Mouse (Mus musculus) liver, embryonic 16.5 days (tissue): ENCODE data around the gene Fkbp3. TPM values are rescaled to one million over a fixed set of nuclear protein-coding genes. Genes with fewer than 3 reads are reported as not detected.
"Not testable (repeated sequence)": the region's sequence is repeated elsewhere in the genome, so short reads cannot be mapped to it uniquely, and the experiment has no call there.

Source experiments
- ATAC-seq: fragments of 200-750 bp; cut with Nextera tagmentation; 2 replicates; pipeline ENCODE4 v1.8.0; 2017; ENCODE audit warnings: low read depth, mild to moderate bottlenecking, moderate number of reproducible peaks, moderate library complexity
- H3K27ac ChIP-seq: fragments of 300-500 bp; sonication (generic); 2 replicates; pipeline ENCODE4 v1.5.1; 2014; ENCODE audit warnings: mild to moderate bottlenecking, low read length
- H3K27me3 ChIP-seq: fragments of 300-500 bp; sonication (generic); 2 replicates; pipeline ENCODE4 v1.6.1; 2014; ENCODE audit warnings: low read depth, low read length, mixed read lengths; ENCODE audit not compliant: control insufficient read depth, insufficient read depth
- H3K36me3 ChIP-seq: fragments of 300-500 bp; sonication (generic); 2 replicates; pipeline ENCODE4 v1.6.1; 2014; ENCODE audit warnings: mild to moderate bottlenecking; ENCODE audit not compliant: control insufficient read depth, insufficient read depth
- H3K4me1 ChIP-seq: fragments of 300-500 bp; sonication (generic); 2 replicates; pipeline ENCODE4 v1.6.1; 2014; ENCODE audit warnings: low read depth, low read length, mixed read lengths; ENCODE audit not compliant: control insufficient read depth
- H3K4me2 ChIP-seq: fragments of 300-500 bp; sonication (generic); 2 replicates; pipeline ENCODE4 v1.6.1; 2014; ENCODE audit warnings: low read depth, low read length, mixed read lengths
- H3K4me3 ChIP-seq: fragments of 300-500 bp; sonication (generic); 2 replicates; pipeline ENCODE4 v1.5.1; 2014; ENCODE audit warnings: low read depth, mild to moderate bottlenecking, low read length
- H3K9ac ChIP-seq: fragments of 300-500 bp; sonication (generic); 2 replicates; pipeline ENCODE4 v1.6.1; 2014; ENCODE audit warnings: low read depth, low read length
- H3K9me3 ChIP-seq: fragments of 300-500 bp; sonication (generic); replicated peaks from 2 replicates; pipeline ENCODE4 v1.6.1; 2016; ENCODE audit warnings: low read length; ENCODE audit not compliant: control insufficient read depth
- WGBS: fragments of 180-500 bp; shearing (Covaris S2); extraction: QIAGEN DNeasy Blood & Tissue Kit; methylation state at CpG from one replicate; pipeline ENCODE4 v1.1.7; 2014; ENCODE audit not compliant: insufficient replicate concordance; 5-methylcytosine and 5-hydroxymethylcytosine counted together
- polyA plus RNA-seq: library from polyadenylated mRNA; unstranded; fragments of >200 nt; fragmentation: Nextera tagmentation; extraction: Ambion mirVana; gene quantifications from 2 replicates; pipeline ENCODE4 v1.2.1, GENCODE M21; 2015

Fkbp3 gene
- polyA plus RNA-seq: 101 and 105 TPM in 2 replicates

GRCm38 (mm10) chr12:65073611-65074178, at the start of gene Fkbp3:
Gene Fkbp3, minus strand, starts transcription at chr12:65074007.
- peak within 1 kb of the TSS; percentile 96 for H3K4me2 ChIP-seq
- under 1% methylated on average over 49 of the region's 49 CpGs for WGBS
- H3K36me3 ChIP-seq: peaks cover under 1% of the 10 kb centered on the region; the same call in 1 of the 2 replicates
- ATAC-seq: peak; percentile 98
- peak within 1 kb of the TSS; percentile 84 for H3K4me3 ChIP-seq
- H3K27me3 ChIP-seq: no peaks in the 10 kb centered on the region
- H3K9me3 ChIP-seq: no peaks in the 10 kb centered on the region
- peak within 1 kb of the TSS; percentile 83 for H3K27ac ChIP-seq
- H3K4me1 ChIP-seq: peaks cover 31% of the 10 kb centered on the region
- H3K9ac ChIP-seq: peak within 1 kb of the TSS; percentile 77

GRCm38 (mm10) chr12:65119451-65119850, 45.6 kb upstream of the Fkbp3 start:
- H3K9ac ChIP-seq: no peak overlapping the region
- H3K27me3 ChIP-seq: no peaks in the 10 kb centered on the region
- 86% methylated on average over 5 of the region's 5 CpGs for WGBS
- ATAC-seq: no peak
- no peak overlapping the region for H3K4me3 ChIP-seq
- no peak overlapping the region for H3K4me2 ChIP-seq
- no peaks in the 10 kb centered on the region for H3K4me1 ChIP-seq
- no peaks in the 10 kb centered on the region for H3K9me3 ChIP-seq
- H3K36me3 ChIP-seq: peaks cover 15% of the 10 kb centered on the region
- no peak overlapping the region for H3K27ac ChIP-seq

- H3K27me3 ChIP-seq: no peaks in the 10 kb centered on the region
- no peaks in the 10 kb centered on the region for H3K4me1 ChIP-seq
- no peak overlapping the region for H3K4me2 ChIP-seq
- no peak overlapping the region for H3K4me3 ChIP-seq
- no peaks in the 10 kb centered on the region for H3K9me3 ChIP-seq
- H3K27ac ChIP-seq: no peak overlapping the region
- 86% methylated on average over 7 of the region's 7 CpGs for WGBS
- no peak overlapping the region for H3K9ac ChIP-seq
- H3K36me3 ChIP-seq: peaks cover 15% of the 10 kb centered on the region
- ATAC-seq: no peak
These were observed 45.2 kb upstream of the Fkbp3 start for GRCm38 (mm10) chr12:65118968-65119367.

- ATAC-seq: not testable (repeated sequence)
These were observed 41.2 kb upstream of the Fkbp3 start for GRCm38 (mm10) chr12:65114978-65115377.

GRCm38 (mm10) chr12:65113925-65114324, 40.1 kb upstream of the Fkbp3 start:
- H3K27ac ChIP-seq: no peak overlapping the region
- no peak for ATAC-seq
- H3K9me3 ChIP-seq: no peaks in the 10 kb centered on the region
- H3K4me3 ChIP-seq: no peak overlapping the region
- H3K4me1 ChIP-seq: no peaks in the 10 kb centered on the region
- H3K36me3 ChIP-seq: peaks cover 3% of the 10 kb centered on the region
- H3K9ac ChIP-seq: no peak overlapping the region
- no peak overlapping the region for H3K4me2 ChIP-seq
- 75% methylated on average over 4 of the region's 4 CpGs for WGBS
- no peaks in the 10 kb centered on the region for H3K27me3 ChIP-seq

More at GRCm38 (mm10) chr12:65114978-65115377, 41.2 kb upstream of the Fkbp3 start:
- not testable (repeated sequence) for H3K4me1 ChIP-seq, H3K27me3 ChIP-seq, H3K4me2 ChIP-seq, H3K4me3 ChIP-seq, H3K9me3 ChIP-seq, H3K9ac ChIP-seq, H3K27ac ChIP-seq, H3K36me3 ChIP-seq
- 88% methylated on average over 3 of the region's 3 CpGs for WGBS

- Histone ChIP-seq H3K9me3 (no peaks in the 10 kb centered on the region), H3K36me3 (peaks cover 3% of the 10 kb centered on the region), H3K4me2 (no peak overlapping the region), H3K9ac (no peak overlapping the region), H3K4me1 (no peaks in the 10 kb centered on the region), H3K4me3 (no peak overlapping the region), H3K27me3 (no peaks in the 10 kb centered on the region), H3K27ac (no peak overlapping the region)
- WGBS: 75% methylated on average over 1 of the region's 1 CpGs
- no peak for ATAC-seq
These were observed 39.0 kb upstream of the Fkbp3 start for GRCm38 (mm10) chr12:65112811-65113210.

GRCm38 (mm10) chr12:65111503-65111902, 37.7 kb upstream of the Fkbp3 start:
- no peak for ATAC-seq
- Histone ChIP-seq H3K4me1 (no peaks in the 10 kb centered on the region), H3K9me3 (no peaks in the 10 kb centered on the region), H3K27ac (no peak overlapping the region), H3K9ac (no peak overlapping the region), H3K4me3 (no peak overlapping the region), H3K4me2 (no peak overlapping the region), H3K27me3 (no peaks in the 10 kb centered on the region), H3K36me3 (peaks cover 6% of the 10 kb centered on the region)
- WGBS: 59% methylated on average over 3 of the region's 3 CpGs

GRCm38 (mm10) chr12:65108746-65109145, 34.9 kb upstream of the Fkbp3 start:
- WGBS: 73% methylated on average over 1 of the region's 1 CpGs
- Histone ChIP-seq H3K27me3 (no peaks in the 10 kb centered on the region), H3K27ac (no peak overlapping the region), H3K4me2 (no peak overlapping the region), H3K4me3 (no peak overlapping the region), H3K9ac (no peak overlapping the region), H3K4me1 (no peaks in the 10 kb centered on the region), H3K36me3 (peaks cover 6% of the 10 kb centered on the region), H3K9me3 (no peaks in the 10 kb centered on the region)
- ATAC-seq: no peak

GRCm38 (mm10) chr12:65076906-65077305, 3.1 kb upstream of the Fkbp3 start:
- Histone ChIP-seq H3K4me1 (peaks cover 31% of the 10 kb centered on the region), H3K36me3 (no peaks in the 10 kb centered on the region), H3K4me3 (peak overlapping the region; percentile 84), H3K27ac (no peak overlapping the region), H3K9me3 (no peaks in the 10 kb centered on the region), H3K27me3 (no peaks in the 10 kb centered on the region), H3K4me2 (peak overlapping the region; percentile 96), H3K9ac (peak overlapping the region; percentile 88; the same call in 1 of the 2 replicates)
- WGBS: 59% methylated on average over 9 of the region's 9 CpGs
- ATAC-seq: no peak
